Mouse (Mus musculus) cerebellum, adult 2 months (tissue): ENCODE data around the gene Palm2.

Experiments used
- CTCF ChIP-seq: fragments of 200-500 bp; IDR thresholded peaks from 2 replicates; pipeline ENCODE4 v1.5.1; 2011; ENCODE audit warnings: low read depth, mild to moderate bottlenecking, control low read depth, low read length, moderate library complexity, borderline replicate concordance; ENCODE audit not compliant: insufficient read depth
- POLR2A ChIP-seq: fragments of 200-500 bp; IDR thresholded peaks from 2 replicates; pipeline ENCODE4 v1.6.1; 2011; ENCODE audit warnings: low read length, control low read depth, borderline replicate concordance; ENCODE audit not compliant: insufficient read depth

- no peak for TF ChIP-seq POLR2A
- no peak for TF ChIP-seq CTCF
Observed at GRCm38 (mm10) chr4:57696955-57697354, 262.9 kb downstream of the Palm2 start.
